Mouse (Mus musculus) gastrocnemius, postnatal 25 days (tissue): ENCODE measurements around the gene Lypd9. TPM values are rescaled to one million over a fixed set of nuclear protein-coding genes. Genes with fewer than 3 reads are reported as not detected.
"Not testable (repeated sequence)": the region's sequence is repeated elsewhere in the genome, so short reads cannot be mapped to it uniquely, and the experiment has no call there.

Source experiments
- DNase-seq: peaks from one replicate; pipeline ENCODE4 v3.0.0; 2022
- long read RNA-seq, 2 experiments: library from polyadenylated mRNA; stranded (forward); transcript quantifications; one replicate each; pipeline ENCODE4 v2.0.0; 2021
- total RNA-seq, 2 experiments: library from RNA; stranded (reverse); gene quantifications; 1 replicate in 1 of 2; 2 replicates in 1 of 2; pipeline ENCODE4 v1.2.3; 2021

Lypd9 gene
- not detected for total RNA-seq
- long read RNA-seq, experiment 1: 0 reads
- long read RNA-seq, experiment 2: 0 reads

DNA sequence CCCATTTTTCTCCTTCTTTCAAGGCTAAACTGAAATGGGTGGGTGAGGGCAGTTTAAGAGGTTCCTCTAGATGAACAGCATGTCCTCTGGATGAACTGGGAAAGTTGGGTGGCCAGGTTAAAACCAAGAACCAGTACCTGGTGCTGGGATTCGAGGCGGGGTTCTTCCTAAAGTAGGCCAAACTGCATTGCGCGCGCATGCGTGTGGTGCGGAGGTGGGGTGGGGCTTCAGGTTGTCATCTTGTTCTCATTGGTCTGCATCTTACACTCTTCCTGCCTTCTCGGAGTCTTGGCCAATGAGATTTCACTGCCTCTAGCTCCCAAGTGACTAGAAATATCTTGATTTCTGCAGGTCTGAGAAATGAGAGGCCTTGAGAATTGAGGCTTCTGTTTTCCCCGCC is at the start of gene Lypd9:
Gene Lypd9, minus strand, starts transcription at position 165 of the 400 bp plus-strand sequence.
- DNase-seq: no peak

GRCm38 (mm10) chr11:58502472-58502871 is 49.7 kb upstream of the Lypd9 start, which contains the start of gene Olfr331:
Gene Olfr331 (minus strand): TSS chr11:58502572.
- DNase-seq: not testable (repeated sequence)

- no peak for DNase-seq
Measured at GRCm38 (mm10) chr11:58499290-58499689, 46.6 kb upstream of the Lypd9 start.

- no peak for DNase-seq
Measured at GRCm38 (mm10) chr11:58498761-58499160, 46.0 kb upstream of the Lypd9 start.

GRCm38 (mm10) chr11:58492455-58492854 is 39.7 kb upstream of the Lypd9 start, which contains the start of gene Olfr332:
Gene Olfr332 (minus strand): TSS chr11:58492555.
- DNase-seq: no peak

GRCm38 (mm10) chr11:58462170-58462569 is 9.4 kb upstream of the Lypd9 start, which contains the start of gene Olfr30:
Gene Olfr30 (minus strand): TSS chr11:58462270.
- no peak for DNase-seq

- DNase-seq: no peak
Measured at GRCm38 (mm10) chr11:58453592-58453991, 869 bp upstream of the Lypd9 start.

- no peak for DNase-seq
Measured at GRCm38 (mm10) chr11:58437866-58438265, 14.9 kb downstream of the Lypd9 start.

DNA sequence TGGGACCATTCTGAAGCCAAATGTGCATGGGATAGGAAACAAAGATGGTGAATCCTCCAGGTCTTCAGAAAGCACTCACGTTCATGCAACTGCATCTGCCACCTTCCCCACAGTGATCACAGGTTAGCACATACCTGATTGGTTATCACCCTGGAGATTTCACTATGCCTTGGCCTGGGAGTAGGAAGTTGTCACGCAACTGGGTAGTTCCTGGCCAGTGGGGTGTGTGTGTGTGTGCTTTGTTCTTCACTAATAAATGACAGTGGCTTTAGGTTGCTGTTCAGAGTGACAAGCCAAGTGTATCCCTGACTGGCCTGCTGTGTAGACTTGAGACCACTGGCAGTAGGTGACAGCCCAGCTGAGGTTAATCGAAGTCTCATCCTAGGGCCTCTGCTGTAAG is 20.5 kb downstream of the Lypd9 start, which contains the start of gene Gm12253:
Gene Gm12253, plus strand, starts transcription at position 301 of the 400 bp plus-strand sequence.
- DNase-seq: no peak

DNA sequence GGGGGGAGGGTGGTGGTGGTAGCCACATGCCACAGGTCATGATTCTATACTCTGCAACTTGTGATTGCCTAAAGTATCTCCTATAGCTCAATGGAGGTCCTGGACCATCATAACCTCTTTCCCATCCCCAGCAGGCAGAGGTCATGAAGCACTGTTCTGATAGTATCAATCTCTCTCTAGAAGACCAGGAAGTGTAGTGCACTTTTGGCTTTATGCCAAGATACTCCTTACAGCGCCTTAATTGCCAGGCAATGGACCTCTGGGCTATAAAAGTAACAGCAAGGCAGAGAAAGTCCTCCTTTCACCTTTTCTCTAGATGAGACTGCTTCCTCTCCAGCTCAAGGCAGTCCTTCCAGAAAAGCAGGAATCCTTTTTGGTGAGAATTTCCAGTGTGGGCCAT is 31.9 kb downstream of the Lypd9 start, which contains the start of gene 1810065E05Rik:
Gene 1810065E05Rik, plus strand, starts transcription at position 297 of the 400 bp plus-strand sequence.
- no peak for DNase-seq

DNA sequence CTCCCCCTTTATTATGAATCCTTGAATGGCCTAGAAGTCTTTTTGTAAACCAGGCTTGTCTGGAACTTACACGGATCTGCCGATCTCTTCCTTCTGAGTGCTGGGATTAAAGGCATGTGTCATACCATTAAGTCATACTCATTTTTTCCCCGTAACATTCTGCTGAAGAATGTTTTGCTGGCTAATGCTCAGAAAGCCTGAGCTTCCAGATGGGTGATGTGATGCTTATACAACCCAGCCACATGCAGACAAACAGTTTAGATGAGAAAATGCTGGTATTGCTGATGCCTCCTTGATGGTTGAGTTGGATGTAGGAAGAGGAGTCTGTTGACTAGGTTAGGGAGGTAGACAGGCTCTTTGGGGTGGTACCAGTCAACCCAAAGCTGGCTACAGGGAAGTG is 34.4 kb downstream of the Lypd9 start:
- no peak for DNase-seq

- DNase-seq: no peak
Measured at GRCm38 (mm10) chr11:58408066-58408465, 44.7 kb downstream of the Lypd9 start.

GRCm38 (mm10) chr11:58400655-58401054 is 52.1 kb downstream of the Lypd9 start:
- DNase-seq: no peak

- no peak for DNase-seq
Measured at GRCm38 (mm10) chr11:58399985-58400645, 52.6 kb downstream of the Lypd9 start.

Other genes starting within 250 kb of the Lypd9 start
- gene 4930438A08Rik, start 178.1 kb downstream of the Lypd9 start, total RNA-seq: not detected
- gene Zfp692, start 145.9 kb downstream of the Lypd9 start, total RNA-seq: 1 to 10 TPM; 2.7 to 4.3 TPM
- gene Zfp672, start 122.6 kb downstream of the Lypd9 start, total RNA-seq: 10 to 100 TPM; 37.7 to 40.6 TPM
- gene Sh3bp5l, start 122.2 kb downstream of the Lypd9 start, total RNA-seq: 10 to 100 TPM; 22.8 to 27.5 TPM
- not detected for gene Lypd8, start 73.9 kb downstream of the Lypd9 start, total RNA-seq
- not detected for gene 1810065E05Rik, start 31.8 kb downstream of the Lypd9 start, total RNA-seq
- not detected for gene Gm12253, start 20.4 kb downstream of the Lypd9 start, total RNA-seq
- gene Olfr30, start 9.3 kb upstream of the Lypd9 start, total RNA-seq: not detected
- not detected for gene Olfr332, start 39.6 kb upstream of the Lypd9 start, total RNA-seq
- gene Olfr331, start 49.6 kb upstream of the Lypd9 start, total RNA-seq: not detected
- gene Olfr330, start 81.9 kb upstream of the Lypd9 start, total RNA-seq: not detected
- not detected for gene Olfr329-ps, start 93.5 kb upstream of the Lypd9 start, total RNA-seq
- gene Olfr328, start 102.7 kb upstream of the Lypd9 start, total RNA-seq: under 1 TPM in 1 of 2 experiments, not detected in 1; 0.10 TPM
- gene Olfr224, start 117.6 kb upstream of the Lypd9 start, total RNA-seq: not detected
- gene Olfr325, start 124.8 kb upstream of the Lypd9 start, total RNA-seq: not detected
- not detected for gene Olfr324, start 142.2 kb upstream of the Lypd9 start, total RNA-seq
- not detected for gene 2210407C18Rik, start 163.2 kb upstream of the Lypd9 start, total RNA-seq
- gene Olfr323, start 177.6 kb upstream of the Lypd9 start, total RNA-seq: not detected
- gene Trim58, start 187.5 kb upstream of the Lypd9 start, total RNA-seq: not detected
- gene Olfr322, start 205.9 kb upstream of the Lypd9 start, total RNA-seq: not detected
- not detected for gene Olfr320, start 228.2 kb upstream of the Lypd9 start, total RNA-seq
- gene Olfr319, start 246.2 kb upstream of the Lypd9 start, total RNA-seq: not detected